Mouse (Mus musculus): Measurements from ENCODE around the gene Gm10309. TPM values are rescaled to one million over a fixed set of nuclear protein-coding genes. Genes with fewer than 3 reads are reported as not detected.

Gene Gm10309
- polyA plus RNA-seq, 1 experiment from 2014 or later, result 0.11 TPM

DNA sequence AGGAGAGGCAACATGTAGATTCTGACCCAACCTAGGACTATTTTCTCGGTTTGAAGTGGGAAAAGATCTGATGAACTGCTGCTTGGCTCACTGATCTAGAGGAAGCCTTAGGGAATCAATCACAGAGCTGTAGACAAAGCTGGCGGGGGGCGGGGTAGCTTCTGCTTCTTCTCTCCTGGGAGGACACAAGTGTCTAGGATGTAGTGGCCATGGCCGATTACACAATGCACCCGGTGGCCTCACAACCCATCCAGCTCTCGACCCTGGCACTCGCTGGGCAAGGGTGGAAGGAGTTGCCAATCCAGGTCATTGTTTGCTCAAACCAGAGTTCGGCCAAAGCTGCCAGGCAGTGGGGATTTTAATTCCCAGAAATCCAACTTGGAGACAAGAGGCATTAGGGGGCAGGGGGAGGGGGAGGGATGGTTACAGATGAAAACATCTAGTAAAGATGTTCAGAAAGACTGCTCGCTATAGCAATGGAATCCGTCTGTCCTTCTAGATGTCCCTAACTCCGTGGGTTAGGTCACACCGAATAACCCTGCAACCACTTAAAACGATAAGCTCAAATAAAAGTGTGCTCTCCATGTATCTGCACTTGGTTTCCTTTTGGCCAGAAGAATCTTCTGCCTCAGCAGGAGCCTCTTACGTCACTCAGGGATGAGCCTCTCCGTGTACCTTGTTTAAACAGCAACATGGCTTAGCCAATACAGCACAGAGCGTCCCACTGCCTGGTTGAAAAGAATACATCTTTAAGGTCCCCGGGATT is 27.9 kb upstream of the Gm10309 start:
- H3K4me1 ChIP-seq (replicated peaks; ENCODE audit: control insufficient read depth, insufficient read depth, low read length), result no peaks in the 10 kb centered on the region

GRCm38 (mm10) chr17:86531231-86531630 is 26.2 kb upstream of the Gm10309 start:
- Histone ChIP-seq H3K4me1 (replicated peaks; ENCODE audit: control insufficient read depth, insufficient read depth, low read length) (no peaks in the 10 kb centered on the region), H3K4me2 (no peak overlapping the region), H3K9ac (ENCODE audit: low read depth, low read length) (no peak overlapping the region), H3K27ac (ENCODE audit: low read depth, low read length) (no peak overlapping the region), H3K4me3 (ENCODE audit: low read depth, low read length) (no peak overlapping the region), H3K9me3 (ENCODE audit: control insufficient read depth, low read length) (no peaks in the 10 kb centered on the region), H3K27me3 (replicated peaks; ENCODE audit: control insufficient read depth, insufficient read depth, low read length) (no peaks in the 10 kb centered on the region), H3K36me3 (ENCODE audit: control insufficient read depth, insufficient read depth, low read length) (no peaks in the 10 kb centered on the region)
- no peak for DNase-seq (ENCODE audit: low spot score)
- 71% methylated on average over 6 of the region's 6 CpGs for WGBS
- ATAC-seq (replicated peaks; ENCODE audit: low FRiP score), result no peak

More for the DNA sequence above, 27.9 kb upstream of the Gm10309 start:
- Histone ChIP-seq H3K4me3 (ENCODE audit: low read depth, low read length) (no peak overlapping the region), H3K36me3 (ENCODE audit: control insufficient read depth, insufficient read depth, low read length) (no peaks in the 10 kb centered on the region), H3K27ac (ENCODE audit: low read depth, low read length) (no peak overlapping the region), H3K27me3 (replicated peaks; ENCODE audit: control insufficient read depth, insufficient read depth, low read length) (no peaks in the 10 kb centered on the region), H3K4me2 (no peak overlapping the region), H3K9me3 (ENCODE audit: control insufficient read depth, low read length) (no peaks in the 10 kb centered on the region), H3K9ac (ENCODE audit: low read depth, low read length) (no peak overlapping the region)
- no peak for DNase-seq (ENCODE audit: low spot score)
- ATAC-seq (replicated peaks; ENCODE audit: low FRiP score), result no peak
- 72% methylated on average over 17 of the region's 17 CpGs for WGBS

DNA sequence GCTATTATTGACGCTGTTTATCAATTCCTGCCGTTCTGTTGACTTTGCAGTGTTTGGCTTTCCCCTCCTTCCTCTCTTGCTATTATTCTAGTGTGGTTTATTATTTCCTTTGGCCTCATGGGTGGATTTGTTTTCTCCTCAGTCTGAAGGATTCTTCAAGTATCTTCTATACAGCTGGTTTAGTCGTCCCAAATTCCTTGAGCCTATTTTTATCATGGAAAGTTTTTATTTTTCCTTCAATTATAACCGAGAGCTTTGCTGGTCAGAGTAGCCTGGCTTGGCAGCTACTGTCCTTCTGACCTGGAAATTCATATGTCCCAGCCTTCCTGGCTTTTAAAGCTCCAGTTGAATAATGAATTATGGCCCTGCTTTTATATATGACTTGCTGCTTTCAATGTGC is 24.4 kb upstream of the Gm10309 start:
- Histone ChIP-seq H3K9ac (ENCODE audit: low read depth, low read length) (no peak overlapping the region), H3K4me3 (ENCODE audit: low read depth, low read length) (no peak overlapping the region), H3K4me2 (no peak overlapping the region), H3K9me3 (ENCODE audit: control insufficient read depth, low read length) (no peaks in the 10 kb centered on the region), H3K27me3 (replicated peaks; ENCODE audit: control insufficient read depth, insufficient read depth, low read length) (no peaks in the 10 kb centered on the region), H3K4me1 (replicated peaks; ENCODE audit: control insufficient read depth, insufficient read depth, low read length) (no peaks in the 10 kb centered on the region), H3K27ac (ENCODE audit: low read depth, low read length) (no peak overlapping the region), H3K36me3 (ENCODE audit: control insufficient read depth, insufficient read depth, low read length) (no peaks in the 10 kb centered on the region)
- ATAC-seq (replicated peaks; ENCODE audit: low FRiP score), result no peak
- no peak for DNase-seq (ENCODE audit: low spot score)
- 62% methylated on average over 4 of the region's 4 CpGs for WGBS

DNA sequence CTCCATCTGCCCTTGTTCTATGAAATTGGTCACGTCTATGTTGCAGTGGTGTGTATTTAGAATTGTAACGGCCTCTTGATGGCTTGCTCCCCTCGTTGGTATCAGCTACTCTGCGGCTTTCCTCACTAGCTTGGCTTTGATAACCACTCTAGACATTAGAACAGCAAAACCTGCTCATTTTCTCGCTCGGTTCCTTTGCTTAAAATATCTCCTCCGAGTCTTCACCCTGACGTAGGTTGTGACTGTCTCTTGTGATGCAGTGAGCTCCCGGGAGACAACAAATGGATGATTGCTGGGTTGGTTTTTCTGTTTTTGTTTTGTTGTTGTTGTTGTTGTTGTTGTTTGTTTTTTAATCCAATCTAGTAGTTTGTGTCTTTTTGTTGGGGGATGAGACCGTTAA is 24.0 kb upstream of the Gm10309 start:
- H3K9me3 ChIP-seq (ENCODE audit: control insufficient read depth, low read length), result no peaks in the 10 kb centered on the region
- no peaks in the 10 kb centered on the region for H3K36me3 ChIP-seq (ENCODE audit: control insufficient read depth, insufficient read depth, low read length)
- no peak overlapping the region for H3K4me3 ChIP-seq (ENCODE audit: low read depth, low read length)
- H3K27ac ChIP-seq (ENCODE audit: low read depth, low read length), result no peak overlapping the region
- no peak overlapping the region for H3K9ac ChIP-seq (ENCODE audit: low read depth, low read length)
- H3K27me3 ChIP-seq (replicated peaks; ENCODE audit: control insufficient read depth, insufficient read depth, low read length), result no peaks in the 10 kb centered on the region
- no peak for ATAC-seq (replicated peaks; ENCODE audit: low FRiP score)
- no peak overlapping the region for H3K4me2 ChIP-seq
- no peaks in the 10 kb centered on the region for H3K4me1 ChIP-seq (replicated peaks; ENCODE audit: control insufficient read depth, insufficient read depth, low read length)
- WGBS, result 75% methylated on average over 10 of the region's 10 CpGs
- no peak for DNase-seq (ENCODE audit: low spot score)

- no peak for DNase-seq (ENCODE audit: low spot score)
- ATAC-seq (replicated peaks; ENCODE audit: low FRiP score), result no peak
- WGBS, result 76% methylated on average over 5 of the region's 5 CpGs
Observed at GRCm38 (mm10) chr17:86527298-86527697, 22.3 kb upstream of the Gm10309 start.

DNA sequence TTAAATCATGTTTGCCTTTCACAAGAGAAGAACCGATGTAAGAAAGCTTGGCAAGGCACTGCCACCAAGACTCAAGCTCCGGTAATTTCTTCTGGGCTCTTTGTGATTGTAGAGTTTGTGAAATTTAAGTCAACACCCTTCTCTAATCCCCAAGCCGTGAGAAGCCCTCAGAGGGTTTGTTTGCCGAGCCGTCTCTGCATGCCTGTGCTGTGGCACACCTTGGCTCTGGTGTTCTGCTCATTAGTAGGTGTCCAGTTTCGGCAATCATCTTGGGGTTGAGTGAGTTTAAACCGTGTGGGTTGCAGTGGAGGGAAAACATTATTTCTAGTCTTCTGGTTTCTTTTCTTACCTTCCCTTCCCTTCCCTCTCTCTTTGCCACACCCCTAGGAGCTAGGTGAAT is 21.0 kb upstream of the Gm10309 start:
- Histone ChIP-seq H3K9me3 (ENCODE audit: control insufficient read depth, low read length) (no peaks in the 10 kb centered on the region), H3K27ac (ENCODE audit: low read depth, low read length) (no peak overlapping the region), H3K27me3 (replicated peaks; ENCODE audit: control insufficient read depth, insufficient read depth, low read length) (no peaks in the 10 kb centered on the region), H3K4me1 (replicated peaks; ENCODE audit: control insufficient read depth, insufficient read depth, low read length) (peaks cover 3% of the 10 kb centered on the region; the same call in 1 of the 2 replicates), H3K36me3 (ENCODE audit: control insufficient read depth, insufficient read depth, low read length) (no peaks in the 10 kb centered on the region), H3K9ac (ENCODE audit: low read depth, low read length) (no peak overlapping the region), H3K4me2 (no peak overlapping the region), H3K4me3 (ENCODE audit: low read depth, low read length) (no peak overlapping the region)
- ATAC-seq (replicated peaks; ENCODE audit: low FRiP score) (no peak), DNase-seq (ENCODE audit: low spot score) (no peak)
- whole genome bisulfite sequencing, result 80% methylated on average over 7 of the region's 7 CpGs

More at GRCm38 (mm10) chr17:86527298-86527697, 22.3 kb upstream of the Gm10309 start:
- Histone ChIP-seq H3K4me3 (ENCODE audit: low read depth, low read length) (no peak overlapping the region), H3K9ac (ENCODE audit: low read depth, low read length) (no peak overlapping the region), H3K9me3 (ENCODE audit: control insufficient read depth, low read length) (no peaks in the 10 kb centered on the region), H3K4me2 (no peak overlapping the region), H3K27ac (ENCODE audit: low read depth, low read length) (no peak overlapping the region), H3K4me1 (replicated peaks; ENCODE audit: control insufficient read depth, insufficient read depth, low read length) (peaks cover 3% of the 10 kb centered on the region; the same call in 1 of the 2 replicates), H3K27me3 (replicated peaks; ENCODE audit: control insufficient read depth, insufficient read depth, low read length) (no peaks in the 10 kb centered on the region), H3K36me3 (ENCODE audit: control insufficient read depth, insufficient read depth, low read length) (no peaks in the 10 kb centered on the region)

- no peak for ATAC-seq (replicated peaks; ENCODE audit: low FRiP score)
- no peaks in the 10 kb centered on the region for H3K9me3 ChIP-seq (ENCODE audit: control insufficient read depth, low read length)
- no peak overlapping the region for H3K9ac ChIP-seq (ENCODE audit: low read depth, low read length)
- H3K27me3 ChIP-seq (replicated peaks; ENCODE audit: control insufficient read depth, insufficient read depth, low read length), result no peaks in the 10 kb centered on the region
- H3K4me1 ChIP-seq (replicated peaks; ENCODE audit: control insufficient read depth, insufficient read depth, low read length), result peaks cover 3% of the 10 kb centered on the region; the same call in 1 of the 2 replicates
- H3K36me3 ChIP-seq (ENCODE audit: control insufficient read depth, insufficient read depth, low read length), result no peaks in the 10 kb centered on the region
- H3K27ac ChIP-seq (ENCODE audit: low read depth, low read length), result no peak overlapping the region
- DNase-seq (ENCODE audit: low spot score), result no peak
- WGBS, result 89% methylated on average over 2 of the region's 2 CpGs
- no peak overlapping the region for H3K4me3 ChIP-seq (ENCODE audit: low read depth, low read length)
- H3K4me2 ChIP-seq, result no peak overlapping the region
Observed at GRCm38 (mm10) chr17:86525075-86525474, 20.0 kb upstream of the Gm10309 start.

DNA sequence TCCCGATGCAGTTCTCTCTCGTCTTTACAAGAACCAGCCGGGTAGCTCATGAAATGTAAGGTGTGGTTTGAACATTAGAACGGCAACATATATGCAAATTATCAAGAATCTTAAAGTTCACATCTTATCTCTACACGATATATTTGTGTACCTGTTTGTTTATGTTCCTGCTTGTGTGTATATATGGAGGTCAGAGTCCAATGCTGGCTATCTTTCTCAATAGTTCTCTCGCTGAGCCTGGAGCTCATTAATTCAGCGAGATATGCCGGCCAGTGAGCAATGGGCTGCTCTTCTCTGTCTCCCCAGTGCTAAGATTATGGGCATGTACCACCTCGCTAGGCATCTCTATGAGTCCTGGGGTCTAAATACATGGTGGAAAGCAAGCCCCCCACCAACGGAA is 18.8 kb upstream of the Gm10309 start:
- no peaks in the 10 kb centered on the region for H3K9me3 ChIP-seq (ENCODE audit: control insufficient read depth, low read length)
- DNase-seq (ENCODE audit: low spot score) (no peak), ATAC-seq (replicated peaks; ENCODE audit: low FRiP score) (no peak)
- 84% methylated on average over 10 of the region's 10 CpGs for WGBS
- H3K27ac ChIP-seq (ENCODE audit: low read depth, low read length), result no peak overlapping the region
- no peaks in the 10 kb centered on the region for H3K36me3 ChIP-seq (ENCODE audit: control insufficient read depth, insufficient read depth, low read length)
- peaks cover 3% of the 10 kb centered on the region; the same call in 1 of the 2 replicates for H3K4me1 ChIP-seq (replicated peaks; ENCODE audit: control insufficient read depth, insufficient read depth, low read length)
- H3K4me2 ChIP-seq, result no peak overlapping the region
- H3K4me3 ChIP-seq (ENCODE audit: low read depth, low read length), result no peak overlapping the region
- H3K9ac ChIP-seq (ENCODE audit: low read depth, low read length), result no peak overlapping the region
- no peaks in the 10 kb centered on the region for H3K27me3 ChIP-seq (replicated peaks; ENCODE audit: control insufficient read depth, insufficient read depth, low read length)

GRCm38 (mm10) chr17:86523374-86523773 is 18.3 kb upstream of the Gm10309 start:
- no peak overlapping the region for H3K4me3 ChIP-seq (ENCODE audit: low read depth, low read length)
- WGBS, result 58% methylated on average over 3 of the region's 3 CpGs
- H3K27ac ChIP-seq (ENCODE audit: low read depth, low read length), result no peak overlapping the region
- H3K4me2 ChIP-seq, result no peak overlapping the region
- H3K9ac ChIP-seq (ENCODE audit: low read depth, low read length), result no peak overlapping the region
- no peaks in the 10 kb centered on the region for H3K27me3 ChIP-seq (replicated peaks; ENCODE audit: control insufficient read depth, insufficient read depth, low read length)
- DNase-seq (ENCODE audit: low spot score), result no peak
- ATAC-seq (replicated peaks; ENCODE audit: low FRiP score), result no peak
- peaks cover 3% of the 10 kb centered on the region; the same call in 1 of the 2 replicates for H3K4me1 ChIP-seq (replicated peaks; ENCODE audit: control insufficient read depth, insufficient read depth, low read length)
- no peaks in the 10 kb centered on the region for H3K36me3 ChIP-seq (ENCODE audit: control insufficient read depth, insufficient read depth, low read length)
- H3K9me3 ChIP-seq (ENCODE audit: control insufficient read depth, low read length), result no peaks in the 10 kb centered on the region
